Mouse (Mus musculus) G1E (cell line): ENCODE data around the gene Vil1. TPM values are rescaled to one million over a fixed set of nuclear protein-coding genes. Genes with fewer than 3 reads are reported as not detected.

ENCODE experiments used
- ATAC-seq: 2 replicates; pipeline ENCODE4 v1.8.0; 2016; ENCODE audit warnings: mild to moderate bottlenecking; ENCODE audit not compliant: insufficient number of reproducible peaks, poor library complexity, low FRiP score, severe bottlenecking; ENCODE audit errors: extremely low read depth
- DNase-seq: peaks from one replicate; pipeline ENCODE4 v3.0.0; 2012; ENCODE audit warnings: low spot score
- H3K27me3 ChIP-seq: 2 replicates; pipeline ENCODE4 v1.6.1; 2012; ENCODE audit warnings: mild to moderate bottlenecking, low read length, inconsistent platforms; ENCODE audit not compliant: insufficient read depth
- H3K36me3 ChIP-seq: replicated peaks from 2 replicates; pipeline ENCODE3; 2012; ENCODE audit warnings: mild to moderate bottlenecking, inconsistent platforms
- H3K4me1 ChIP-seq: 2 replicates; pipeline ENCODE4 v1.6.1; 2012; ENCODE audit warnings: low read depth, low read length, inconsistent platforms, mixed read lengths; ENCODE audit not compliant: insufficient read depth
- H3K4me3 ChIP-seq: 2 replicates; pipeline ENCODE4 v1.5.1; 2012; ENCODE audit warnings: low read depth, mild to moderate bottlenecking, inconsistent platforms, low read length, moderate library complexity, mixed read lengths
- H3K9me3 ChIP-seq: replicated peaks from 2 replicates; pipeline ENCODE4 v1.6.1; 2012; ENCODE audit warnings: inconsistent platforms
- CTCF ChIP-seq: IDR thresholded peaks from 2 replicates; pipeline ENCODE4 v1.5.1; 2012; ENCODE audit warnings: low read depth, low read length, inconsistent platforms, mixed read lengths
- GATA1 ChIP-seq: IDR thresholded peaks from 2 replicates; pipeline ENCODE4 v1.6.1; 2012; ENCODE audit warnings: borderline replicate concordance, low read length, inconsistent platforms, mixed read lengths
- GATA2 ChIP-seq: IDR thresholded peaks from 2 replicates; pipeline ENCODE4 v1.6.1; 2012; ENCODE audit warnings: low read depth, low read length, inconsistent platforms, borderline replicate concordance
- POLR2AphosphoS5 ChIP-seq: IDR thresholded peaks from 2 replicates; pipeline ENCODE4 v1.6.1; 2012; ENCODE audit warnings: low read depth, low read length, inconsistent platforms; ENCODE audit not compliant: insufficient replicate concordance
- TAL1 ChIP-seq: conservative IDR thresholded peaks from 2 replicates; pipeline ENCODE4 v1.6.1; 2012; ENCODE audit warnings: low read depth, low read length, inconsistent platforms, mixed read lengths
- polyA plus RNA-seq: library from polyadenylated mRNA; stranded (reverse); fragments of >175 nt; gene quantifications from 2 replicates; pipeline ENCODE4 v1.2.3, GENCODE M21; 2012
- total RNA-seq, 2 experiments: library from RNA; stranded (forward) in 1 of 2; stranded (reverse) in 1 of 2; fragments of 200-1000 nt in 1 of 2; fragments of >200 nt in 1 of 2; fragmentation: Nextera tagmentation in 1 of 2; gene quantifications; 2 replicates each; pipeline ENCODE4 v1.2.3; 2014 to 2017

Gene Vil1
- total and polyA plus RNA-seq, 3 experiments, result 0.35 to 1.1 (median 0.68) TPM

DNA sequence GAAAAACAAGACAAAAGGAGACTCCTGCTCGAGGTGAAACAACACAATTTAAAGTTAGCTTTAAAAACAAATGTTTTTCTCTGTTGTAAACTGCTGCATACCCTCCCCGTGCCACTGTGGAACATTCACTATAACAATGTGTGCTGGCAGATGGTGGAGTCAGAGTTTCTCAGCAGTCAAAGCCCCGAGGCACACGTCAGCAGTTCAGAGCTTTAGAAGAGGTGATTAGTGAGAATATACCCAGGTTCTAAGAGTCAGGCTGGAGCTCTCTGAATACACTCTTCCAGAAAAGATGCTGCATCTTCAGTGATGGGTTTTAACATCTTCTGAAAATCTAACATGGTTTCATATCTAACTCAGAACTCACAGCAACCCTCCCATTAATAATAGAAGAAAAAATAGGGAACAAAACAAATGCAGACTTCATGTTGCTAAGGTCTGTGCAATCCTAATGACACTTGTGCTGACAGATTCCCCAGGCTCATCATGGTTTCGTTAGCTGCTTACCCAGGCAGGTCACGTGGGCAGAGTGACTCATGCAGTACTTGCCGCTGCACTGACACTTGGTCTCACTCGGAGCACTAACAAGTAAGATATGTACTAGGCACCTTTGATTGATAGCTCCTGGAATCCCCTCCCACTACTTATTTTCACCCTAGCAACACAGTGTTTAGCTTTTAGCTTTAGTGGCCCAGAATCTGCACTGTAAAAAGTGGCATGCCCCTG lies 28.7 kb downstream of the Vil1 start:
- DNase-seq (no peak), ATAC-seq (peak; percentile 70)
- H3K36me3 ChIP-seq, result peaks cover 86% of the 10 kb centered on the region
- peaks cover 52% of the 10 kb centered on the region for H3K4me1 ChIP-seq
- no peaks in the 10 kb centered on the region for H3K9me3 ChIP-seq
- no peak overlapping the region for H3K4me3 ChIP-seq
- no peaks in the 10 kb centered on the region for H3K27me3 ChIP-seq
- TF ChIP-seq GATA1, result no peak
- TF ChIP-seq TAL1, result no peak
- TF ChIP-seq POLR2AphosphoS5, result no peak
- no peak for TF ChIP-seq GATA2
- no peak for TF ChIP-seq CTCF

DNA sequence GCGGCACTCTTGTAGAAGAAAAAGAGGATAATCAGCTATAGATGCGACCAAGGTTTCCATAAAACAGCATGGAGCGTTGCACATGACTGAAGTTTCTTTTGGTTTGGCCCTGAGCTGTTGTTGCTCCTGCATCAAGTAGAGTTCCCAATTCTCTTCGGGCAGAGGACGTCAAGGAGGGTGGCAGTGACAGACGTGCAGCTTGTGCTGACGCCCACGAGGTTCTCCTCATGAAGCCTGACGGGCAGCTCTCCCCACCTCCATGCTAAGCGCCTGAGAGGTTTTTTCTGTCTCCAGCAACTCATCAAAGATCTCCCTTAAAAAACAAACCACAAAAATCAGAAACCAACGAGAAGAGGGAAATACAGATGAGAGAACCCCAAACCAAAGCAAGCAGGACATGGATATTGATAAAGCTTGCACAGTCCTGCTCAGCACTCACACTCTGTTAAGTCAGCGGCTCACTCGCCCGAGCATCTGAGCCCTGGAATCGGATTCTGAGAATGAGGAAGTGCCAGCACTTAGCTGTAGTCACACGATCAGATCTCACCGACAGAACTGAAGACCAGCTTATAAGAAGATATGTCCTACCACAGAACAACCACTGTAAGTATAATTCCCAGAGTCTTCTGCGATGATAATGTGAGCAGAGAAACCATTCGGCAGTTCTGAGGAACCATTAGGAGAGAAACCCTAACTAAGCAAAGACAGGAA lies 30.1 kb downstream of the Vil1 start:
- DNase-seq (peak; percentile 42), ATAC-seq (peak; percentile 68)
- Histone ChIP-seq H3K27me3 (no peaks in the 10 kb centered on the region), H3K4me3 (no peak overlapping the region; the same call in 1 of the 2 replicates), H3K36me3 (peaks cover 86% of the 10 kb centered on the region), H3K4me1 (peaks cover 52% of the 10 kb centered on the region), H3K9me3 (no peaks in the 10 kb centered on the region)
- TF ChIP-seq GATA2, result no peak
- TF ChIP-seq CTCF, result no peak
- TF ChIP-seq POLR2AphosphoS5, result no peak
- no peak for TF ChIP-seq TAL1
- no peak for TF ChIP-seq GATA1

DNA sequence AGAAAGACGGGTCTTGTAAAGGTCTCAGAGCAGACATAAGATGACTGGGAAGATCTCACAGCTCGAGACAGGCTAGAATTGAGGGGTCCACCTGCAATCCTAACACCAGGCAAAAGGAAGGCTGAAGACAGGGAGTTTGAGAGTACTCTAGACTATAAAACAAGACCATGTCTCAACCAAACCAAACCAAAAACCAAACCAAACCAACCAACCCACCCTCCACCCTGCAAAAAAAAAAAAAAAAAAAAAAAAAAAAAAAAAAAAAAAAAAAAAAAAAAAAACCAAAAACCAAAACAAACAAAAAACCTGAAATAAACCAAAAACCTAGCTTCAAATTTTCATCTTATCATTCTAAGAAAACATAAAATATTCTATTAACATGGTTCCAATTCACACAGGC lies 35.4 kb downstream of the Vil1 start:
- no peak for DNase-seq
- TF ChIP-seq CTCF, result no peak
- no peak for TF ChIP-seq POLR2AphosphoS5
- no peak for TF ChIP-seq GATA1
- no peak for TF ChIP-seq TAL1
- no peak for TF ChIP-seq GATA2
- H3K4me1 ChIP-seq, result peaks cover 19% of the 10 kb centered on the region
- H3K27me3 ChIP-seq, result no peaks in the 10 kb centered on the region
- peaks cover 86% of the 10 kb centered on the region for H3K36me3 ChIP-seq
- no peaks in the 10 kb centered on the region for H3K9me3 ChIP-seq
- ATAC-seq, result no peak
- H3K4me3 ChIP-seq, result no peak overlapping the region

DNA sequence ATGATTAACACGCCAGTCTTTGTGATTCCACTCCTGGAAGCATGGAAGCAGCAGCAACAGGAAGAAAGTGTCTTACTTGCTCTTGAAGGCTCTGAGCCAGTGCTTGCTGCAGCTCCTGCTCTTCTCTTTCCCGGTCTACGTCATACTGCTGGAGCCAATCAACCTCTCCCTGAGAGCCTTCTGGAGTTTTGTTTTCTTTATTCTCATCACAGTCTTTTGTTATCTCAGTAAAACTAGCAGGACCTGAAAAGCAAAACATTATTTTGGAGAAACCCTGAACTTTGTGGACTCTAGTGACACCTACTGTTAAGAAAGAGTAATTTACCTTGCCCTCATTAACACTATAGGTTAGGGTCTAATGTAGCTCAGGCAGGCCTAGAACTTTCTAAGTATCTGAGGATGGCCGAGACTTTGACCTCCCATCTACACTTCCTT lies 43.5 kb downstream of the Vil1 start:
- Histone ChIP-seq H3K4me3 (no peak overlapping the region), H3K27me3 (no peaks in the 10 kb centered on the region), H3K9me3 (no peaks in the 10 kb centered on the region), H3K4me1 (peaks cover 6% of the 10 kb centered on the region), H3K36me3 (peaks cover 90% of the 10 kb centered on the region)
- DNase-seq (no peak), ATAC-seq (no peak)
- TF ChIP-seq GATA1, result no peak
- no peak for TF ChIP-seq POLR2AphosphoS5
- peak; percentile 48 for TF ChIP-seq CTCF
- TF ChIP-seq TAL1, result no peak
- no peak for TF ChIP-seq GATA2

DNA sequence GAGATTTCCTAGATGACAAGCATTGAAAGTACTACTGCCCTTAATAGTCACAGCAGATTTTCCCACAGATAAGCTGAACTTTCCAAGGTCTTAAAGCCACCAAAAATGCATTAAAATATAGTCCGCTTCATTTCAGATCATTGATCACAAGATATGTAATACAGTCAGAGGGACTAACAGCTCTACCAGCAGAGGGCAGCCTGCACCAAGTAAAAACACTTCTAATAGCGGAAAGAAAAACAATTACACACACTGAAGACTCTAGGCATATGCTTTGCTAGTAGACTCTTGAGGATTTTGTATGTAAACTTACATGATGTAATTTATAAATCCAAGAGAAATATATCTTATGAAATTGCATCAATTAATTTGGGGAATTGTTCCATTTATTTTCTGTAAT lies 51.1 kb downstream of the Vil1 start:
- no peak for DNase-seq
- H3K9me3 ChIP-seq, result no peaks in the 10 kb centered on the region
- TF ChIP-seq CTCF (peak; percentile 46), POLR2AphosphoS5 (no peak)
- ATAC-seq, result peak; percentile 28; the same call in 1 of the 2 replicates
- no peaks in the 10 kb centered on the region for H3K4me1 ChIP-seq
- no peaks in the 10 kb centered on the region for H3K27me3 ChIP-seq
- H3K36me3 ChIP-seq, result peaks cover 82% of the 10 kb centered on the region
- H3K4me3 ChIP-seq, result no peak overlapping the region

Other genes starting within 250 kb of the Vil1 start
- gene Cxcr1, start 214.7 kb upstream of the Vil1 start, total RNA-seq (2014; fragmentation: Nextera tagmentation), result not detected in 2 replicates
- gene Cxcr1, start 214.7 kb upstream of the Vil1 start, total RNA-seq (2017), result 0.23 and 0.71 TPM in 2 replicates
- not detected in 2 replicates for gene Cxcr1, start 214.7 kb upstream of the Vil1 start, polyA plus RNA-seq
- gene Arpc2, start 173.3 kb upstream of the Vil1 start, total RNA-seq (2014; fragmentation: Nextera tagmentation), result 876 and 934 TPM in 2 replicates
- 647 and 716 TPM in 2 replicates for gene Arpc2, start 173.3 kb upstream of the Vil1 start, total RNA-seq (2017)
- gene Arpc2, start 173.3 kb upstream of the Vil1 start, polyA plus RNA-seq, result 746 and 964 TPM in 2 replicates
- not detected in 2 replicates for gene Gpbar1, start 130.8 kb upstream of the Vil1 start, total RNA-seq (2014; fragmentation: Nextera tagmentation)
- gene Gpbar1, start 130.8 kb upstream of the Vil1 start, total RNA-seq (2017), result 0.11 TPM in 1 of 2 replicates, not detected in the other
- gene Gpbar1, start 130.8 kb upstream of the Vil1 start, polyA plus RNA-seq, result not detected in 2 replicates
- gene Aamp, start 124.6 kb upstream of the Vil1 start, total RNA-seq (2014; fragmentation: Nextera tagmentation), result 54.8 and 63.5 TPM in 2 replicates
- 127 and 129 TPM in 2 replicates for gene Aamp, start 124.6 kb upstream of the Vil1 start, total RNA-seq (2017)
- 250 and 265 TPM in 2 replicates for gene Aamp, start 124.6 kb upstream of the Vil1 start, polyA plus RNA-seq
- 27.7 and 58.4 TPM in 2 replicates for gene Pnkd, start 124.4 kb upstream of the Vil1 start, total RNA-seq (2014; fragmentation: Nextera tagmentation)
- gene Pnkd, start 124.4 kb upstream of the Vil1 start, total RNA-seq (2017), result 30.5 and 37.9 TPM in 2 replicates
- 186 and 219 TPM in 2 replicates for gene Pnkd, start 124.4 kb upstream of the Vil1 start, polyA plus RNA-seq
- 18.7 and 19.8 TPM in 2 replicates for gene Tmbim1, start 103.8 kb upstream of the Vil1 start, total RNA-seq (2014; fragmentation: Nextera tagmentation)
- 19.7 and 26.0 TPM in 2 replicates for gene Tmbim1, start 103.8 kb upstream of the Vil1 start, total RNA-seq (2017)
- gene Tmbim1, start 103.8 kb upstream of the Vil1 start, polyA plus RNA-seq, result 110 and 115 TPM in 2 replicates
- gene Catip, start 47.3 kb upstream of the Vil1 start, total RNA-seq (2014; fragmentation: Nextera tagmentation), result not detected in 2 replicates
- 0.27 TPM in 1 of 2 replicates, not detected in the other for gene Catip, start 47.3 kb upstream of the Vil1 start, total RNA-seq (2017)
- not detected in 2 replicates for gene Catip, start 47.3 kb upstream of the Vil1 start, polyA plus RNA-seq
- gene Slc11a1, start 34.2 kb upstream of the Vil1 start, total RNA-seq (2014; fragmentation: Nextera tagmentation), result not detected in 2 replicates
- 0.23 and 0.60 TPM in 2 replicates for gene Slc11a1, start 34.2 kb upstream of the Vil1 start, total RNA-seq (2017)
- not detected in 2 replicates for gene Slc11a1, start 34.2 kb upstream of the Vil1 start, polyA plus RNA-seq
- 154 and 171 TPM in 2 replicates for gene Ctdsp1, start 17.9 kb upstream of the Vil1 start, total RNA-seq (2014; fragmentation: Nextera tagmentation)
- gene Ctdsp1, start 17.9 kb upstream of the Vil1 start, total RNA-seq (2017), result 64.6 and 66.4 TPM in 2 replicates
- 272 and 321 TPM in 2 replicates for gene Ctdsp1, start 17.9 kb upstream of the Vil1 start, polyA plus RNA-seq
- 158 and 183 TPM in 2 replicates for gene Cnot9, start 96.7 kb downstream of the Vil1 start, total RNA-seq (2014; fragmentation: Nextera tagmentation)
- gene Cnot9, start 96.7 kb downstream of the Vil1 start, total RNA-seq (2017), result 87.5 and 89.6 TPM in 2 replicates
- 35.9 and 37.1 TPM in 2 replicates for gene Cnot9, start 96.7 kb downstream of the Vil1 start, polyA plus RNA-seq
- not detected in 2 replicates for gene Plcd4, start 133.5 kb downstream of the Vil1 start, total RNA-seq (2014; fragmentation: Nextera tagmentation)
- 0.35 and 0.60 TPM in 2 replicates for gene Plcd4, start 133.5 kb downstream of the Vil1 start, total RNA-seq (2017)
- gene Plcd4, start 133.5 kb downstream of the Vil1 start, polyA plus RNA-seq, result 0.02 TPM in 1 of 2 replicates, not detected in the other
- 112 and 117 TPM in 2 replicates for gene Usp37, start 134.9 kb downstream of the Vil1 start, total RNA-seq (2014; fragmentation: Nextera tagmentation)
- 72.2 and 89.3 TPM in 2 replicates for gene Usp37, start 134.9 kb downstream of the Vil1 start, total RNA-seq (2017)
- 2.9 and 9.7 TPM in 2 replicates for gene Usp37, start 134.9 kb downstream of the Vil1 start, polyA plus RNA-seq
- 48.2 and 50.4 TPM in 2 replicates for gene Zfp142, start 178.9 kb downstream of the Vil1 start, total RNA-seq (2014; fragmentation: Nextera tagmentation)
- 11.4 and 13.1 TPM in 2 replicates for gene Zfp142, start 178.9 kb downstream of the Vil1 start, total RNA-seq (2017)
- gene Zfp142, start 178.9 kb downstream of the Vil1 start, polyA plus RNA-seq, result 9.1 and 12.4 TPM in 2 replicates
- 36.5 and 45.8 TPM in 2 replicates for gene Bcs1l, start 178.9 kb downstream of the Vil1 start, total RNA-seq (2014; fragmentation: Nextera tagmentation)
- gene Bcs1l, start 178.9 kb downstream of the Vil1 start, total RNA-seq (2017), result 25.8 and 26.8 TPM in 2 replicates
- 3.6 and 4.8 TPM in 2 replicates for gene Bcs1l, start 178.9 kb downstream of the Vil1 start, polyA plus RNA-seq
- gene Rnf25, start 192.0 kb downstream of the Vil1 start, total RNA-seq (2014; fragmentation: Nextera tagmentation), result 35.2 and 57.4 TPM in 2 replicates
- 48.5 and 80.6 TPM in 2 replicates for gene Rnf25, start 192.0 kb downstream of the Vil1 start, total RNA-seq (2017)
- gene Rnf25, start 192.0 kb downstream of the Vil1 start, polyA plus RNA-seq, result 23.1 and 24.1 TPM in 2 replicates
- 3.9 and 5.6 TPM in 2 replicates for gene Stk36, start 192.1 kb downstream of the Vil1 start, total RNA-seq (2014; fragmentation: Nextera tagmentation)
- gene Stk36, start 192.1 kb downstream of the Vil1 start, total RNA-seq (2017), result 1.5 and 1.6 TPM in 2 replicates
- gene Stk36, start 192.1 kb downstream of the Vil1 start, polyA plus RNA-seq, result 0.46 and 0.88 TPM in 2 replicates